Mouse (Mus musculus): ENCODE data around the gene Gm45213. TPM values are rescaled to one million over a fixed set of nuclear protein-coding genes. Genes with fewer than 3 reads are reported as not detected.

The Gm45213 gene
- total and polyA plus RNA-seq, 2 experiments from 2014 or later: not detected

DNA sequence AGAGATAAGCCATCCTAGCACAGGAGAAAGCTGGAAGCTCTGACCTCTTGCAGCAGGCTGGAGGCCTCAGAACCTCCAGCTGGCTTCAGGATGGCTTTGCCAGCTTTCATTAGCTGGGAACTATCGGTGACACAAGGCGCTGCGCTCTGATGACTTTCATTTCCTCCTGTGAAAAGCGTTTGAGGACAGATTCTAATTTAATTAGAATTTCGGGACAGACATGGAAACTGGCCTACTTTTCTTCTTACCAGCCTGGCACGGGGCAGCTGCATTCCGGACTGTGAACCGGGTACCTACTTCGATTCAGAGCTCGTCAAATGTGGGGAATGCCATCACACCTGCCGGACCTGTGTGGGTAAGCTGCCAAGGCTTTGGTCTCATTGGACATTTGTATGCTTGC is 4.7 kb upstream of the Gm45213 start:
- ATAC-seq (no peak), DNase-seq (no peak)
- no peaks in the 10 kb centered on the region for H3K27me3 ChIP-seq (ENCODE audit: insufficient read depth, low read length)
- 70% methylated on average over 11 of the region's 11 CpGs for WGBS
- no peak overlapping the region for H3K4me2 ChIP-seq (ENCODE audit: low read depth)
- H3K4me1 ChIP-seq (ENCODE audit: insufficient read depth): peaks cover under 1% of the 10 kb centered on the region; the same call in 1 of the 2 replicates
- H3K4me3 ChIP-seq (ENCODE audit: low read depth, low read length): no peak overlapping the region
- no peak for TF ChIP-seq CTCF (IDR thresholded peaks at IDR 0.05; ENCODE audit: low read depth)
- no peak overlapping the region for H3K9ac ChIP-seq
- H3K27ac ChIP-seq (ENCODE audit: low read depth, low read length): no peak overlapping the region
- no peaks in the 10 kb centered on the region for H3K9me3 ChIP-seq (ENCODE audit: low read length)
- no peaks in the 10 kb centered on the region for H3K36me3 ChIP-seq (ENCODE audit: insufficient read depth)

- Histone ChIP-seq H3K9ac (no peak overlapping the region), H3K27me3 (ENCODE audit: insufficient read depth, low read length) (no peaks in the 10 kb centered on the region), H3K27ac (ENCODE audit: low read depth, low read length) (no peak overlapping the region), H3K4me3 (ENCODE audit: low read depth, low read length) (no peak overlapping the region), H3K9me3 (ENCODE audit: low read length) (no peaks in the 10 kb centered on the region), H3K4me1 (ENCODE audit: insufficient read depth) (peaks cover 2% of the 10 kb centered on the region; the same call in 1 of the 2 replicates), H3K36me3 (ENCODE audit: insufficient read depth) (no peaks in the 10 kb centered on the region), H3K4me2 (ENCODE audit: low read depth) (no peak overlapping the region)
- DNase-seq (no peak), ATAC-seq (no peak)
- TF ChIP-seq CTCF (IDR thresholded peaks at IDR 0.05; ENCODE audit: low read depth): no peak
- WGBS: 82% methylated on average over 18 of the region's 18 CpGs
Observed at GRCm38 (mm10) chr7:66040026-66040814, 3.2 kb upstream of the Gm45213 start.

DNA sequence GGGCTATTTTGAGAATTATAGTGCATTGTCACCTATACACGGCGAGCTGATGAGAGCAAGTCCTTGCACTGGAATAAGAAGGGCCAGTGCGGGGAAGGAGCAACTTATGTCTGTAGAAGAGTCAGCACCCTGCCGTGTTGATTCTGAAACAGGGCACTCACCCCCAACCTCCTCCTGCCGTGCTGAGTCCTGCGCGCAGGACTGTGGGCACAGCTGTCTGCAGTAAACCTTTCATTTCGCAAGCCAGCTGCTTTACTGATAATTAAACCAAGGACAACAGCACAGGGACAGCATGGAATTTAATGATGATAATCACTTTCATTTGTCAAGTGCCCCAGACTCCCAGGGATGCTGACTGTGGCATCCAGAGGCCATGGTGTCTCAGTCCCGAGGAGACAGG is 1.2 kb downstream of the Gm45213 start:
- Histone ChIP-seq H3K4me3 (ENCODE audit: low read depth, low read length) (no peak overlapping the region), H3K9ac (no peak overlapping the region), H3K4me1 (ENCODE audit: insufficient read depth) (peaks cover 2% of the 10 kb centered on the region; the same call in 1 of the 2 replicates), H3K9me3 (ENCODE audit: low read length) (no peaks in the 10 kb centered on the region), H3K36me3 (ENCODE audit: insufficient read depth) (no peaks in the 10 kb centered on the region), H3K27me3 (ENCODE audit: insufficient read depth, low read length) (no peaks in the 10 kb centered on the region), H3K27ac (ENCODE audit: low read depth, low read length) (no peak overlapping the region), H3K4me2 (ENCODE audit: low read depth) (no peak overlapping the region)
- 42% methylated on average over 9 of the region's 9 CpGs for WGBS
- TF ChIP-seq CTCF (IDR thresholded peaks at IDR 0.05; ENCODE audit: low read depth): no peak
- no peak for DNase-seq
- ATAC-seq: peak; percentile 12; the same call in 1 of the 2 replicates

DNA sequence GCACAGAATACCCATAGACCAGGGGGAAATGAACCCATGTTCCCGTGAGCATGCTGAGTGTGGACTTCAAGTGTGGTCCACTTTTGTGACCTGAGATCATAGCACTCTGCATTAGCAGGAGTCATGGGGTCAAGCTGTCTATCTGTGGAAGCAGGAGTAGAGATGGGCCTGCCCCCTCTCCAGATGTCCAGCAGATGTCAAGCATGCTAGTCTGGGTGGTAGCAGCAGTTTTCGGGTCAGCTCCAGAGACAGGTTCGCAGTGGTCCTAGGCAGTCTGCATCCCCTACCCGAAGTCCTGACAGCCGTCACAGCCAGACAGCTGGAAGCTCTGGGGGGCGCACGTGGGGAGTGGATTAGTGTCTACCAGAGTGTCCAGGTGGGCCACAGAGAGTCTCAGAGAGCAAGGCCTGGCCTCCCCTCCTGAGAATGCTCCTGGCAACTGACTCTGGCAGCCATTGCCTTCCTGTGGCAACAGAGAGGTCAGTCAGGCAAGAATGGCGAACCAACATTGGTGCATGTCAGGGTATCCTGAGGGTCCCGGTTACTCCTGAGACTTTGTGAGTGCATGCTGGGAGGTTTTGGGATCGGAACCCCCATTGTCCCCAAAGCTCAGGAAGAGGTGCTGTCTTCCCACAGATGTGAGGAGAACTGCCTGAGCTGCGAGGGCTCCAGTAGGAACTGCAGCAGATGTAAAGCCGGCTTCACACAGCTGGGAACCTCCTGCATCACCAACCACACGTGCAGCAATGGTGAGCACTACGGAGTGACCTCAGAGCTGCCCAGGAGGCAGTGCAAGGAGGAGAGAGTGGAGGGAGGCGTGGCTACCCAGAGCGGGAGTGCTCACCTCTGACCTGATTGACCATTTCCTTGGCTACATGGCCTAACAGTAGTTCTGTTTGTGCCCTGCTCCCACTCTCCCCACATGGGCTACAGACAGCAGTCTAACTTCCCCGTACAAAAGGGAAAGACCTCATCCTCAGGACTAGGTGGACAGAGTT is 3.8 kb downstream of the Gm45213 start:
- no peak for TF ChIP-seq CTCF (IDR thresholded peaks at IDR 0.05; ENCODE audit: low read depth)
- H3K27me3 ChIP-seq (ENCODE audit: insufficient read depth, low read length): no peaks in the 10 kb centered on the region
- no peak overlapping the region for H3K4me3 ChIP-seq (ENCODE audit: low read depth, low read length)
- ATAC-seq: no peak
- H3K9ac ChIP-seq: no peak overlapping the region
- no peaks in the 10 kb centered on the region for H3K9me3 ChIP-seq (ENCODE audit: low read length)
- 64% methylated on average over 17 of the region's 17 CpGs for WGBS
- H3K4me2 ChIP-seq (ENCODE audit: low read depth): no peak overlapping the region
- DNase-seq: no peak
- H3K4me1 ChIP-seq (ENCODE audit: insufficient read depth): peaks cover 2% of the 10 kb centered on the region; the same call in 1 of the 2 replicates
- H3K36me3 ChIP-seq (ENCODE audit: insufficient read depth): no peaks in the 10 kb centered on the region
- no peak overlapping the region for H3K27ac ChIP-seq (ENCODE audit: low read depth, low read length)

DNA sequence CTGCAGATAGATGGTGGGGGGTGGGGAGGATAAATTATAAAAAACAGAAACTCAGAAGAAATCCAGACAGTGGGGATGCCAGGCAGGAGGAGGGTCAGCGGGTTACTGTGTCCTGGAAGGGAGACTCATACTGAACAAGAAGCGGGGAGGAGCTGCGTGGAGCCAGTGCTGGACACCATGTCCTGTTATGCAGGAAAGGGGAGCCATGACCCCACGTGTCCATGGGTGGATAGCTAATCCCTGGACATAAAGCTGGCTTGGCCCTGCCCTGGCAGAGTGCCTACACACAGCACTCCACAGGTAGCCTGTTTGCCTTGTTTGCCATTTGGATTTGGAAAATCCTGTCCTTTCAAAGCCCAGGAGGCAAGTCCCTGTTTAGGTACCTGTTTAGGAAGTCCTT is 4.6 kb downstream of the Gm45213 start:
- no peak overlapping the region for H3K27ac ChIP-seq (ENCODE audit: low read depth, low read length)
- H3K36me3 ChIP-seq (ENCODE audit: insufficient read depth): no peaks in the 10 kb centered on the region
- H3K4me1 ChIP-seq (ENCODE audit: insufficient read depth): peaks cover 2% of the 10 kb centered on the region; the same call in 1 of the 2 replicates
- H3K4me3 ChIP-seq (ENCODE audit: low read depth, low read length): no peak overlapping the region
- TF ChIP-seq CTCF (IDR thresholded peaks at IDR 0.05; ENCODE audit: low read depth): no peak
- no peaks in the 10 kb centered on the region for H3K9me3 ChIP-seq (ENCODE audit: low read length)
- ATAC-seq (no peak), DNase-seq (no peak)
- WGBS: 71% methylated on average over 4 of the region's 4 CpGs
- no peak overlapping the region for H3K4me2 ChIP-seq (ENCODE audit: low read depth)
- H3K9ac ChIP-seq: no peak overlapping the region
- H3K27me3 ChIP-seq (ENCODE audit: insufficient read depth, low read length): no peaks in the 10 kb centered on the region

- 85% methylated on average over 12 of the region's 12 CpGs for WGBS
Observed at GRCm38 (mm10) chr7:66048446-66049230, 5.2 kb downstream of the Gm45213 start.

More at GRCm38 (mm10) chr7:66048446-66049230, 5.2 kb downstream of the Gm45213 start:
- Histone ChIP-seq H3K36me3 (ENCODE audit: insufficient read depth) (no peaks in the 10 kb centered on the region), H3K27me3 (ENCODE audit: insufficient read depth, low read length) (no peaks in the 10 kb centered on the region), H3K9me3 (ENCODE audit: low read length) (no peaks in the 10 kb centered on the region), H3K4me1 (ENCODE audit: insufficient read depth) (peaks cover 2% of the 10 kb centered on the region; the same call in 1 of the 2 replicates), H3K4me3 (ENCODE audit: low read depth, low read length) (no peak overlapping the region), H3K27ac (ENCODE audit: low read depth, low read length) (no peak overlapping the region), H3K9ac (no peak overlapping the region), H3K4me2 (ENCODE audit: low read depth) (no peak overlapping the region)
- DNase-seq (no peak), ATAC-seq (no peak)
- TF ChIP-seq CTCF (IDR thresholded peaks at IDR 0.05; ENCODE audit: low read depth): no peak
